Mouse (Mus musculus) liver, embryonic 13.5 days (tissue): ENCODE data around the gene Ppib. TPM values are rescaled to one million over a fixed set of nuclear protein-coding genes. Genes with fewer than 3 reads are reported as not detected.

Experiments used
- ATAC-seq: fragments of 200-750 bp; cut with Nextera tagmentation; 2 replicates; pipeline ENCODE4 v1.8.0; 2017; ENCODE audit warnings: low read depth, mild to moderate bottlenecking, moderate number of reproducible peaks, moderate library complexity
- DNase-seq: peaks from one replicate; pipeline ENCODE4 v3.0.0; 2022
- H3K27ac ChIP-seq: fragments of 300-500 bp; sonication (generic); 2 replicates; pipeline ENCODE4 v1.5.1; 2015; ENCODE audit warnings: moderate library complexity, mild to moderate bottlenecking, inconsistent platforms
- H3K27me3 ChIP-seq: fragments of 300-500 bp; sonication (generic); 2 replicates; pipeline ENCODE4 v1.6.1; 2015; ENCODE audit warnings: mild to moderate bottlenecking, inconsistent platforms
- H3K36me3 ChIP-seq: fragments of 300-500 bp; sonication (generic); 2 replicates; pipeline ENCODE4 v1.6.1; 2015; ENCODE audit warnings: mild to moderate bottlenecking, inconsistent platforms
- H3K4me1 ChIP-seq: fragments of 300-500 bp; sonication (generic); replicated peaks from 2 replicates; pipeline ENCODE4 v1.6.1; 2015; ENCODE audit warnings: inconsistent platforms
- H3K4me2 ChIP-seq: fragments of 300-500 bp; sonication (generic); 2 replicates; pipeline ENCODE4 v1.6.1; 2015; ENCODE audit warnings: inconsistent platforms, mild to moderate bottlenecking, moderate library complexity
- H3K4me3 ChIP-seq: fragments of 300-500 bp; sonication (generic); replicated peaks from 2 replicates; pipeline ENCODE4 v1.5.1; 2015; ENCODE audit warnings: mild to moderate bottlenecking, inconsistent platforms
- H3K9ac ChIP-seq: fragments of 300-500 bp; sonication (generic); 2 replicates; pipeline ENCODE4 v1.6.1; 2015; ENCODE audit warnings: mild to moderate bottlenecking, inconsistent platforms
- H3K9me3 ChIP-seq: fragments of 300-500 bp; sonication (generic); replicated peaks from 2 replicates; pipeline ENCODE4 v1.6.1; 2016; ENCODE audit warnings: inconsistent platforms
- WGBS: fragments of 180-500 bp; shearing (Covaris S2); methylation state at CpG from one replicate; pipeline ENCODE4 v1.1.7; 2015; ENCODE audit not compliant: insufficient replicate concordance; 5-methylcytosine and 5-hydroxymethylcytosine counted together
- polyA plus RNA-seq: library from polyadenylated mRNA; unstranded; fragments of >200 nt; fragmentation: Nextera tagmentation; extraction: Ambion mirVana; gene quantifications from 2 replicates; pipeline ENCODE4 v1.2.1, GENCODE M21; 2015

Gene Ppib
- polyA plus RNA-seq, 1 experiment from 2014 or later = 380 TPM

DNA sequence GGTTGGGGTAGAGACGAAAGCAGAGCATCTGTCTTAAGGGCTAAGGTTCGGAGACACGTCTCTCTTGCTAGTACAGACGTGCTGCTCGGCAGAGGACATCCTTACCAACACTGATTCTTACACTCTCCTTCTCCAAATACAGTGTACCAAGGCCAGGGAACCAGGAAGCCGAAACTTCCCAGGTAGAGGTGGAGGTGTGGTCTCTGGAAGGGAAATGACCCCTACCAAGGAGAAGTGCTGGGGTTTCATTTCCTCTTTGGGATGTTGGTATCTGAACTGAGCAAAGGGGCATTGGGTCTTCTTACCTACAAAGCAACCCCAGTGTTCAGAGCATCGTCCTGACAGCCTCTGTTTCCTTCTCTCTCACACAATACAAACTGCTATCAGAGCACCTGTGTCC is 12.7 kb downstream of the Ppib start:
- ATAC-seq (no peak), DNase-seq (no peak)
- 0 out of 2 replicates have a peak, but pooled peaks cover 5% of the 10 kb centered on the region for H3K9me3 ChIP-seq
- H3K27me3 ChIP-seq = peaks cover 46% of the 10 kb centered on the region
- H3K9ac ChIP-seq = no peak overlapping the region
- H3K4me1 ChIP-seq = peaks cover 39% of the 10 kb centered on the region
- peaks cover 3% of the 10 kb centered on the region; the same call in 1 of the 2 replicates for H3K36me3 ChIP-seq
- H3K4me2 ChIP-seq = no peak overlapping the region
- no peak overlapping the region for H3K27ac ChIP-seq
- no peak overlapping the region for H3K4me3 ChIP-seq
- WGBS = 69% methylated on average over 7 of the region's 7 CpGs

DNA sequence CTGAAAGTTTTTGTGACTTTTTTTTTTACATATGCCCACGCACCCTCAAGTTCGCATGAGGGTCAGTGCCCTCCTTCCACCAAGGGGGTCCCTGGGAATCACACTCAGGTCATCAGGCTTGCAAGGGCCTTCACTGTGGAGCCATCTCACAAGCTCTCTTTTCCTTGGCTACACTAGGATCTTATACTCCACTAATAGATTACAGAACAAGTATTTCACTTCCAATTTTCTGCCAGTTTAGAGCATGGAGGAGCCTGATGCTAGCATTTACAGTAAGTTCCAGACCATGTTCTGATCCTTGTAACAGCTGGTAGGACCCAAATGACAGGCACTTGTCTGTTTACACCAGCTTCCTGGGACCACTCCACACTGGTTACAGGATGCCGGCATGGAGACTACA is 18.1 kb downstream of the Ppib start:
- Histone ChIP-seq H3K27ac (no peak overlapping the region), H3K9me3 (0 out of 2 replicates have a peak, but pooled peaks cover 5% of the 10 kb centered on the region), H3K27me3 (peaks cover 56% of the 10 kb centered on the region), H3K4me2 (no peak overlapping the region), H3K4me1 (peaks cover 14% of the 10 kb centered on the region), H3K36me3 (no peaks in the 10 kb centered on the region), H3K4me3 (no peak overlapping the region), H3K9ac (0 out of 2 replicates have a peak overlapping the region, but pooled peaks have one; percentile 5)
- DNase-seq (no peak), ATAC-seq (no peak)
- WGBS = 67% methylated on average over 3 of the region's 3 CpGs

DNA sequence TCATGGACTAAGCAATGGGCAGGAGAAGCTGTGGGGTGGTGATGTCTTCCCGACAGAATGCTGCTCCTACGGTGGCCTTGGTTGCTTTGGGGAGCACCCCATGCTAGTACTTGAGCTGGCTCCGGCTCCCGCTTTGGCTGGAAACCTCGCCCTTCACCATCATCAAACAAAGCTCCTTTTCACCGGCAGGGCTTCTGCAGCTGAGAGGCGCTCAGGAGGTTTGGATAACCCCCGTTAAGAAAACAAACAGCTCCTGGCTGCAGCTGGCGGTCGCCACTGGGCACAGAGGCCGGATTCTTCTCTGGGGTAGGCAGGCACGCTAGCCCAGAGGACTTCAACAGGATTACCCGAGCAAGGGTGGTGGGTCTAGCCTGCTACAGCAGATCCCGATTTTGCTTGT is 18.5 kb downstream of the Ppib start:
- Histone ChIP-seq H3K4me1 (peaks cover 14% of the 10 kb centered on the region), H3K27me3 (peaks cover 52% of the 10 kb centered on the region), H3K9me3 (0 out of 2 replicates have a peak, but pooled peaks cover 5% of the 10 kb centered on the region), H3K9ac (0 out of 2 replicates have a peak overlapping the region, but pooled peaks have one; percentile 5), H3K4me2 (no peak overlapping the region), H3K36me3 (no peaks in the 10 kb centered on the region), H3K27ac (no peak overlapping the region), H3K4me3 (no peak overlapping the region)
- no peak for DNase-seq
- WGBS = 35% methylated on average over 14 of the region's 14 CpGs
- ATAC-seq = no peak

DNA sequence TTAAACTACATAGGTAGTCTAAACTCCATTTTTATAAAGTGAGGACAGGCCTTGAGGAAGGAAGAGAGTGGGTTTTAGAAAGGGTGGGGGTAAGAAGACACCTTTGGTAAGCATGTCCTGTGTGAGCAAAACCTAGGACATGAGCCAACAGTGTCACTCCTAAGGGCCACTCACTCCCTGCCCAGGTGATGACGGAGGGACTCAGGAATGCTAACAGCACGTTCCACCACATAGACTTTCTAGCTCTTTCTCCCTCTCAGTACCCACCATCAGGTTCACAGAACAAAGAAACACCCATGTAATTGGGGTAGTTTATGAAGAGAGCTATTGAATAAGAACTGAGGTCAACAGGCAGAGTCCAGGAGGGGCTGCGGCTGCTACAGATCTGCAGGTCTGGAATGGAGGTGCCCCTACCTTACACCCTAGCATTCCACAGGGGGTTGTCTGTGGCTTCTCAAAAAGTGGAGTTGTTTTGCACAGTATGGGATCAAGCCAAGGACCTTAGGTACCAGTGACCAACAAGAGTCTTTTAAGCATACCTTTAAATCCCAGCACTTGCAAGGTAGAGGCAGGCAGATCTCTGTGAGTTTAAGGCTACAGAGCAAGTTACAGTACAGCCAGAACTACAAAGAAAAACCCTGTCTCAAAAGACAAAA is 20.9 kb downstream of the Ppib start:
- Histone ChIP-seq H3K9me3 (no peaks in the 10 kb centered on the region), H3K4me2 (no peak overlapping the region), H3K4me1 (peaks cover 14% of the 10 kb centered on the region), H3K9ac (no peak overlapping the region), H3K27ac (no peak overlapping the region), H3K4me3 (no peak overlapping the region), H3K36me3 (no peaks in the 10 kb centered on the region), H3K27me3 (peaks cover 43% of the 10 kb centered on the region)
- DNase-seq (no peak), ATAC-seq (no peak)
- WGBS = 69% methylated on average over 3 of the region's 3 CpGs

DNA sequence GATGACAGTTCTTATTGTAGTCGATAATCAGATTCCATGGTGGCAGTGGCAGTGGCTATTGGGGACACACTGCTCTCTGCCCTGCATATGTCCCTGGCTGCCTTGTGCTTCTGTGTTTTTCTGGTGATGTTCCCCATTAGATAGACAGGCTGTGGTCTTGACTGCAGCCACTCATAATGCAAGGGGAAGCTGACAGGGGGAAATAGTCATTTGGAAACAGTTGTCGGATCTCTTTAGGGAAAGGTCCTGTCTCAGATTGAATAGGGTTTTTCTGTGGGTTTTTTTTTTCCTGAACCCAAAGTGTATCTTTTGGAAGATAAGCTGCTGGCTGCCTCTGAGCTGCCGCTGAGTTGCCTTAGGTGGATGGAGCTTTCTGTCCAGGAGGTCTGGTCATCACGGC is 22.0 kb downstream of the Ppib start:
- H3K4me3 ChIP-seq = no peak overlapping the region
- DNase-seq = no peak
- H3K27me3 ChIP-seq = peaks cover 41% of the 10 kb centered on the region
- no peak for ATAC-seq
- peaks cover 10% of the 10 kb centered on the region for H3K36me3 ChIP-seq
- no peaks in the 10 kb centered on the region for H3K9me3 ChIP-seq
- H3K4me2 ChIP-seq = no peak overlapping the region
- WGBS = 54% methylated on average over 4 of the region's 4 CpGs
- no peak overlapping the region for H3K27ac ChIP-seq
- no peak overlapping the region for H3K9ac ChIP-seq
- peaks cover 10% of the 10 kb centered on the region for H3K4me1 ChIP-seq

DNA sequence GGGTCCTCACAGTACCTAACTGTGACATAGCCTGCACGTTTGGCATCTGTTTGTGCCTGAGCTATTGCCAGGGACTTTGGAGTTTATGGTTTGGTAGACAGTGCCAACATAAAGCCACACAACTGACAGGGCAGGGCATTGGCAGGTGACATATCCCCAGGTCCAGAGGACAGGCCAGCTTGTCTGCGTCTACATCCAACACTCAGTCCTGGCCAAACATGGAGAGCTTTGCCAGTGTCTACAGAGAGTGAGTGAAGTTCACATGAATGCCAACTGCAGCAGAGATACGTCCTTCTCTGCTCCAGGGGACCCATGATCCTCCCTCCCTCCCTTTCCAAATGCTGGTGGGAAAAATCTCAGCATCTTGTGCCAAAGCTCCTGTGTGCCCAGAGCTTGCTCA is 24.1 kb downstream of the Ppib start:
- H3K27me3 ChIP-seq = peaks cover 23% of the 10 kb centered on the region
- no peak overlapping the region for H3K4me2 ChIP-seq
- no peak overlapping the region for H3K27ac ChIP-seq
- no peak for ATAC-seq
- no peak for DNase-seq
- no peaks in the 10 kb centered on the region for H3K9me3 ChIP-seq
- H3K4me3 ChIP-seq = no peak overlapping the region
- H3K9ac ChIP-seq = no peak overlapping the region
- no peaks in the 10 kb centered on the region for H3K4me1 ChIP-seq
- H3K36me3 ChIP-seq = peaks cover 30% of the 10 kb centered on the region
- 87% methylated on average over 3 of the region's 3 CpGs for WGBS

DNA sequence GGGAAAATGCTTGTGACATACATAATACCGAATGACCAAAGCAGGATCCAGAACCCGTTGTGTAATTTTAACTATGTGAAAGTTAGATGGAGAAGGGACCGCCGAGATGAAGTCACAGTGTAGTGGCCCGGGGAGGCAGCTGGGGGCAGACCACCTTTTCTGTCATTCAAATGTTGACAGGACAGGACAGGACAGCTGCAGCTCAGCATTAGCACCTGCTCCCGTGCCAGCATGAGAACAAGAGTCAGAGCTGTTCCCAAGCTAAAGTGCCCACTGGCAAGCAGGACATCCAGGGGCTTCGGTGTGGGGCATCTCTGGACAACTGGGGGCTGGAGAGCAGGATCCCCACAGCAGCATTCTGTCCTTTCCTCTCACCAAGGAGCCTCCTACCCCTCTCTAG is 27.0 kb downstream of the Ppib start:
- ATAC-seq = no peak
- no peak overlapping the region for H3K4me2 ChIP-seq
- DNase-seq = no peak
- 90% methylated on average over 7 of the region's 7 CpGs for WGBS
- H3K9me3 ChIP-seq = no peaks in the 10 kb centered on the region
- peaks cover 6% of the 10 kb centered on the region; the same call in 1 of the 2 replicates for H3K4me1 ChIP-seq
- peaks cover 7% of the 10 kb centered on the region for H3K27me3 ChIP-seq
- H3K9ac ChIP-seq = no peak overlapping the region
- H3K27ac ChIP-seq = no peak overlapping the region; the same call in 1 of the 2 replicates
- H3K36me3 ChIP-seq = peaks cover 57% of the 10 kb centered on the region
- no peak overlapping the region for H3K4me3 ChIP-seq

DNA sequence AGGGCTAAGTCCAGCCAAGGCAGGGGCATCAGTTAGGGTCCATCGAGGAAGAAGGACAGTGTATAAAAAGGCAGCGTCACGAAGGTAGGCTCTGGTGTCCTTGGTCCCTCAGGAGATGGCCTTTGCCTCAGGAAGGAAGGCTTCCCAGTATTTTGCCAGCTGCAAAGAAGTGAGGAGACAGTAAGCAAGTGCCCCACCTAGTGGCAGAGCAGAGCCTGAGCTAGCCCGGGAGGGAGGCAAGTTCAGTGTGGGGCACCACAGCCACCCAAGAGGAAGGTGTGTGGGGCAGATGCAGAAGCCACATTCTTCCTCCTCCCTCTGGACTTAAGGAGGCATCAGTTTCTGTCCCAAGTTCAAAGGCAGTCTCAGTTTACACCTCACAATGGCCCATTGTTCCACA is 28.4 kb downstream of the Ppib start:
- no peaks in the 10 kb centered on the region for H3K27me3 ChIP-seq
- peak; percentile 43; the same call in 1 of the 2 replicates for ATAC-seq
- H3K4me3 ChIP-seq = no peak overlapping the region
- peaks cover 71% of the 10 kb centered on the region for H3K36me3 ChIP-seq
- H3K9ac ChIP-seq = no peak overlapping the region
- H3K27ac ChIP-seq = no peak overlapping the region
- peaks cover 20% of the 10 kb centered on the region for H3K4me1 ChIP-seq
- H3K4me2 ChIP-seq = no peak overlapping the region
- DNase-seq = peak; percentile 54
- 45% methylated on average over 4 of the region's 4 CpGs for WGBS
- no peaks in the 10 kb centered on the region for H3K9me3 ChIP-seq

DNA sequence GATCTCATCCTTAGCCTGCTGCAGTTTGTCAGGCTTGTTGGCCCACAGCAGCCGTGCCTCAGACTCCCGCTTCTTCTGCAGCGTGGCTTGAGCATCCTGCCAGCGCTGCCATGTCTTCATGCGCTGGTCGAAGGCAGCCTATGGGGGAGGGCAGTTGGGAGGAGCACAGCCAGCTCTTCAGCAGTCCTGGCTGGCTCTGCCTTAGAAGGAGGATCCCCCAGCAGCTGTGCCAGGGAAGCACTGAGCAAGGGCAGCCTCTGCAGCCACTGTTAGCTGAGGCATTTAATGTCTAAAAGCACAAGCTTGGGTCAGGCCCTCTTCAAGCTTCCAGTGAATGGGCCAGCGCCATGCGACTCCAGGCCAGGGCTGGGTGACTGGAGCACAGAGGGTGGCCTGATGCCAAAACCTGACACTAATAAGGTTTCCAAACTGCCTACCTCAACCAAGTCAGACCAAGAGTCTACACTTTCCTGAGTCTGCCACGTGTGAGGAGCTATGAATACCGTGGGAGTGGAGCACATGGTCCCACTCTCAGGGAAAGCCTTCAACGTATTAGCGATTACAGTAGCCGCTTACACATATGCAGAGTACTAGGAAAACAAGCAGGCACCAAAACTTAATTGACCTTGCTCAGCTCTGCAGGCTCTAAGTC is 30.7 kb downstream of the Ppib start:
- Histone ChIP-seq H3K4me3 (no peak overlapping the region), H3K9ac (no peak overlapping the region; the same call in none of the 2 replicates), H3K4me2 (no peak overlapping the region), H3K9me3 (no peaks in the 10 kb centered on the region), H3K27ac (0 out of 2 replicates have a peak overlapping the region, but pooled peaks have one; percentile 6), H3K4me1 (peaks cover 21% of the 10 kb centered on the region), H3K36me3 (peaks cover 93% of the 10 kb centered on the region), H3K27me3 (no peaks in the 10 kb centered on the region)
- no peak for DNase-seq
- 91% methylated on average over 13 of the region's 13 CpGs for WGBS
- ATAC-seq = no peak

DNA sequence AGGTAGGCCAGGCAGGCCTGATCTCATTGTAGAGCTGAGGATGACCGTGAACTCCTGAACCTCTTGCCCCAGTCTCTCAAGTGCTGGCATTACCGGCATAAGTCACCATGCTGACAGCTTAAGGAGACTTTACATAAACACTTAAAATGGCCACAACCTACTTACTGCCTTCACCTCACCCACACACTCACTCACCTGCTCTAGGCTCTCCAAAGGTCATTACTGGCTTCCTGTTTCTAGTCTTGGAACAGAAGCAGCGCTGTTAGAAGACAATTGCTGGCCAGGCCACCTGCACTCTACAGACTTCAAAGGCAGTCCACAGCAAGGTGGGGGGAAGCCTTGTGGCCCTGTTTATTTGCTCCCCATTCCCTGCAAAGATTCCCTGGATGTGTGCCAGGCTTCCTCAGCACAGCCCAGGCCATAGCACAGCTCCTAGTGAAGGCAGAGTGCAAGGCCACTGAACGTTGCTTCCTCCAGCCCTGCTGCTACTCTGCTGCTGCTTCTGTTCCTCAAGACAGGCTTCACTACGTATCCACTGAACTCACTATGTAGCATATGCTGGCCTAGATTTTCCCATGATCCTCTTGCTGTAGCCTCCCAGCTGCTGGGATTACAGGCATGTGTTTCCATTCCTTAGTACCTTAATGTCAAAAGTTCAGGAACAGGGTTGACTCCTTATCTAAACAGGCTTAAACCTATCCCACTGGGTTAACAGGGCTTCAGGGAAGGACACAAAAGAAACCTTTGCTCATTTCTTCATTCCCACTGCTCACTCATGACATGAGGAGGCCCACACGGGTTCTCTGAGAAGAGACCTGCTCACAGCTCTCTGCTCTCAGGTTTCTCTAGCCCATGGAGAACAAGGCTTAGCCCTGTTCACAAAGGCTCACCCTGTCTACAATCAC is 31.6 kb downstream of the Ppib start:
- peaks cover 95% of the 10 kb centered on the region for H3K36me3 ChIP-seq
- no peak for ATAC-seq

DNA sequence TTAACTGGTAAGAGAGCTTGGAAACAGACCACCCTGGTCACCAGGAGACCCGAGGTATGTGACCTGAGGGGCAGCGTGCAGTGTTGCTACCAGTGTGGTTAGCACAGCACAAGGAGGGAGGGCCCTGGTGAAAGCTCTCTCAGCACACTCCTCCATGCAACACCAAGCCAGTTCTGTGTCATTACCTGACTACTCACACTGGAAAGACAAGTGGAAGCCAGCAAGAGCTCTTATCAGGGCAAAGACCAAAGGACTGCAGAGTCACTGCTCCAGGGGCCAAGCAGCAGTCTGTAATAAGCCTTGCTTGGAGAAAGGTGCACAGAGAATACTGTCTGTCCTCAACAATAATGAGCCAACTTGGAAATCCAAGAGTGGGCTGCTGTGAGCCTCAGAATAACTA is 32.6 kb downstream of the Ppib start:
- Histone ChIP-seq H3K27me3 (no peaks in the 10 kb centered on the region), H3K9ac (0 out of 2 replicates have a peak overlapping the region, but pooled peaks have one; percentile 4), H3K27ac (peak overlapping the region; percentile 6; the same call in 1 of the 2 replicates), H3K36me3 (peaks cover 96% of the 10 kb centered on the region), H3K9me3 (no peaks in the 10 kb centered on the region), H3K4me1 (peaks cover 21% of the 10 kb centered on the region), H3K4me2 (no peak overlapping the region), H3K4me3 (no peak overlapping the region)
- 83% methylated on average over 2 of the region's 2 CpGs for WGBS
- ATAC-seq (0 out of 2 replicates have a peak, but pooled peaks have one; percentile 40), DNase-seq (no peak)

More for the DNA sequence above, 31.6 kb downstream of the Ppib start:
- H3K9me3 ChIP-seq = no peaks in the 10 kb centered on the region
- H3K27me3 ChIP-seq = no peaks in the 10 kb centered on the region
- no peak overlapping the region for H3K4me3 ChIP-seq
- 81% methylated on average over 6 of the region's 6 CpGs for WGBS
- peaks cover 21% of the 10 kb centered on the region for H3K4me1 ChIP-seq
- no peak overlapping the region for H3K9ac ChIP-seq
- peak overlapping the region; percentile 6 for H3K27ac ChIP-seq
- no peak for DNase-seq
- H3K4me2 ChIP-seq = no peak overlapping the region
